Mouse (Mus musculus): ENCODE results near the gene Lats2. TPM values are rescaled to one million over a fixed set of nuclear protein-coding genes. Genes with fewer than 3 reads are reported as not detected.
"Not testable (repeated sequence)": the region's sequence is repeated elsewhere in the genome, so short reads cannot be mapped to it uniquely, and the experiment has no call there.

Gene Lats2
- polyA plus RNA-seq, 1 experiment, result 18.2 TPM

- H3K4me1 ChIP-seq (replicated peaks; ENCODE audit: control insufficient read depth, insufficient read depth, low read length), result peaks cover 4% of the 10 kb centered on the region
- DNase-seq, result no peak
- H3K36me3 ChIP-seq (ENCODE audit: control insufficient read depth, insufficient read depth, low read length), result no peaks in the 10 kb centered on the region
- H3K27me3 ChIP-seq (ENCODE audit: control insufficient read depth, insufficient read depth, low read length), result no peaks in the 10 kb centered on the region
- peak overlapping the region; percentile 35 for H3K27ac ChIP-seq (ENCODE audit: control insufficient read depth, insufficient read depth, low read length)
- TF ChIP-seq CTCF (IDR thresholded peaks at IDR 0.05; ENCODE audit: borderline replicate concordance, control insufficient read depth, extremely low read depth, insufficient read depth, low read length, poor library complexity), result no peak
- TF ChIP-seq POLR2A (IDR thresholded peaks at IDR 0.05; ENCODE audit: control insufficient read depth, extremely low read depth, insufficient read depth, low read length, poor library complexity), result no peak
- WGBS, result 0% methylated on average over 19 of the region's 19 CpGs
- peak overlapping the region; percentile 98 for H3K4me3 ChIP-seq (ENCODE audit: control insufficient read depth, insufficient read depth, low read length)
Observed at GRCm38 (mm10) chr14:57664311-57664821, 93.8 kb downstream of the Lats2 start.

- H3K4me3 ChIP-seq (ENCODE audit: control insufficient read depth, insufficient read depth, low read length), result no peak overlapping the region
- no peak overlapping the region for H3K27ac ChIP-seq (ENCODE audit: control insufficient read depth, insufficient read depth, low read length)
- no peaks in the 10 kb centered on the region for H3K27me3 ChIP-seq (ENCODE audit: control insufficient read depth, insufficient read depth, low read length)
- no peaks in the 10 kb centered on the region for H3K36me3 ChIP-seq (ENCODE audit: control insufficient read depth, insufficient read depth, low read length)
- TF ChIP-seq POLR2A (IDR thresholded peaks at IDR 0.05; ENCODE audit: control insufficient read depth, extremely low read depth, insufficient read depth, low read length, poor library complexity) (no peak), CTCF (IDR thresholded peaks at IDR 0.05; ENCODE audit: borderline replicate concordance, control insufficient read depth, extremely low read depth, insufficient read depth, low read length, poor library complexity) (no peak)
- 64% methylated on average over 1 of the region's 1 CpGs for WGBS
- no peak for DNase-seq
- peaks cover 4% of the 10 kb centered on the region for H3K4me1 ChIP-seq (replicated peaks; ENCODE audit: control insufficient read depth, insufficient read depth, low read length)
Observed at GRCm38 (mm10) chr14:57663630-57664029, 94.6 kb downstream of the Lats2 start.

GRCm38 (mm10) chr14:57658301-57658700 lies 99.9 kb downstream of the Lats2 start:
- 97% methylated on average over 4 of the region's 4 CpGs for WGBS
- H3K36me3 ChIP-seq (ENCODE audit: control insufficient read depth, insufficient read depth, low read length), result no peaks in the 10 kb centered on the region
- H3K4me1 ChIP-seq (replicated peaks; ENCODE audit: control insufficient read depth, insufficient read depth, low read length), result no peaks in the 10 kb centered on the region
- TF ChIP-seq POLR2A (IDR thresholded peaks at IDR 0.05; ENCODE audit: control insufficient read depth, extremely low read depth, insufficient read depth, low read length, poor library complexity), result no peak
- TF ChIP-seq CTCF (IDR thresholded peaks at IDR 0.05; ENCODE audit: borderline replicate concordance, control insufficient read depth, extremely low read depth, insufficient read depth, low read length, poor library complexity), result no peak
- DNase-seq, result no peak
- H3K4me3 ChIP-seq (ENCODE audit: control insufficient read depth, insufficient read depth, low read length), result no peak overlapping the region
- H3K27ac ChIP-seq (ENCODE audit: control insufficient read depth, insufficient read depth, low read length), result no peak overlapping the region
- H3K27me3 ChIP-seq (ENCODE audit: control insufficient read depth, insufficient read depth, low read length), result no peaks in the 10 kb centered on the region

- Histone ChIP-seq H3K4me1 (replicated peaks; ENCODE audit: control insufficient read depth, insufficient read depth, low read length) (no peaks in the 10 kb centered on the region), H3K27ac (ENCODE audit: control insufficient read depth, insufficient read depth, low read length) (no peak overlapping the region), H3K4me3 (ENCODE audit: control insufficient read depth, insufficient read depth, low read length) (no peak overlapping the region), H3K36me3 (ENCODE audit: control insufficient read depth, insufficient read depth, low read length) (no peaks in the 10 kb centered on the region), H3K27me3 (ENCODE audit: control insufficient read depth, insufficient read depth, low read length) (no peaks in the 10 kb centered on the region)
- no peak for DNase-seq
- WGBS, result 97% methylated on average over 2 of the region's 2 CpGs
- TF ChIP-seq CTCF (IDR thresholded peaks at IDR 0.05; ENCODE audit: borderline replicate concordance, control insufficient read depth, extremely low read depth, insufficient read depth, low read length, poor library complexity) (no peak), POLR2A (IDR thresholded peaks at IDR 0.05; ENCODE audit: control insufficient read depth, extremely low read depth, insufficient read depth, low read length, poor library complexity) (no peak)
Observed at GRCm38 (mm10) chr14:57657500-57657899, 100.7 kb downstream of the Lats2 start.

GRCm38 (mm10) chr14:57656519-57656918 lies 101.7 kb downstream of the Lats2 start:
- H3K27ac ChIP-seq (ENCODE audit: control insufficient read depth, insufficient read depth, low read length); H3K27me3 ChIP-seq (ENCODE audit: control insufficient read depth, insufficient read depth, low read length); H3K4me1 ChIP-seq (replicated peaks; ENCODE audit: control insufficient read depth, insufficient read depth, low read length); H3K36me3 ChIP-seq (ENCODE audit: control insufficient read depth, insufficient read depth, low read length); DNase-seq; H3K4me3 ChIP-seq (ENCODE audit: control insufficient read depth, insufficient read depth, low read length): not testable (repeated sequence)
- 94% methylated on average over 3 of the region's 3 CpGs for WGBS

GRCm38 (mm10) chr14:57649501-57649900 lies 108.7 kb downstream of the Lats2 start:
- TF ChIP-seq CTCF (IDR thresholded peaks at IDR 0.05; ENCODE audit: borderline replicate concordance, control insufficient read depth, extremely low read depth, insufficient read depth, low read length, poor library complexity) (no peak), POLR2A (IDR thresholded peaks at IDR 0.05; ENCODE audit: control insufficient read depth, extremely low read depth, insufficient read depth, low read length, poor library complexity) (no peak)
- no peak for DNase-seq

GRCm38 (mm10) chr14:57646155-57646554 lies 112.0 kb downstream of the Lats2 start:
- TF ChIP-seq CTCF (IDR thresholded peaks at IDR 0.05; ENCODE audit: borderline replicate concordance, control insufficient read depth, extremely low read depth, insufficient read depth, low read length, poor library complexity) (no peak), POLR2A (IDR thresholded peaks at IDR 0.05; ENCODE audit: control insufficient read depth, extremely low read depth, insufficient read depth, low read length, poor library complexity) (no peak)
- H3K4me1 ChIP-seq (replicated peaks; ENCODE audit: control insufficient read depth, insufficient read depth, low read length), result no peaks in the 10 kb centered on the region
- 0 out of 2 replicates have a peak, but pooled peaks cover 4% of the 10 kb centered on the region for H3K36me3 ChIP-seq (ENCODE audit: control insufficient read depth, insufficient read depth, low read length)
- no peak overlapping the region for H3K4me3 ChIP-seq (ENCODE audit: control insufficient read depth, insufficient read depth, low read length)
- WGBS, result 94% methylated on average over 4 of the region's 4 CpGs
- no peaks in the 10 kb centered on the region for H3K27me3 ChIP-seq (ENCODE audit: control insufficient read depth, insufficient read depth, low read length)
- H3K27ac ChIP-seq (ENCODE audit: control insufficient read depth, insufficient read depth, low read length), result no peak overlapping the region
- no peak for DNase-seq

More at GRCm38 (mm10) chr14:57649501-57649900, 108.7 kb downstream of the Lats2 start:
- no peaks in the 10 kb centered on the region for H3K27me3 ChIP-seq (ENCODE audit: control insufficient read depth, insufficient read depth, low read length)
- no peak overlapping the region for H3K4me3 ChIP-seq (ENCODE audit: control insufficient read depth, insufficient read depth, low read length)
- no peak overlapping the region for H3K27ac ChIP-seq (ENCODE audit: control insufficient read depth, insufficient read depth, low read length)
- H3K4me1 ChIP-seq (replicated peaks; ENCODE audit: control insufficient read depth, insufficient read depth, low read length), result no peaks in the 10 kb centered on the region
- no peaks in the 10 kb centered on the region for H3K36me3 ChIP-seq (ENCODE audit: control insufficient read depth, insufficient read depth, low read length)

Other genes with a start within 250 kb of the Lats2 start
- gene Il17d, start 233.6 kb downstream of the Lats2 start, polyA plus RNA-seq (2012; rRNA removed), result 3.1 and 4.3 TPM in 2 replicates
- 20.6 and 24.0 TPM in 2 replicates for gene Eef1akmt1, start 186.8 kb downstream of the Lats2 start, polyA plus RNA-seq (2012; rRNA removed)
- gene Xpo4, start 93.0 kb downstream of the Lats2 start, polyA plus RNA-seq (2012; rRNA removed), result 5.9 and 6.9 TPM in 2 replicates
- 0.23 TPM in 1 of 2 replicates, not detected in the other for gene Gm49361, start 12.3 kb downstream of the Lats2 start, polyA plus RNA-seq (2012; rRNA removed)
- 4.9 and 8.6 TPM in 2 replicates for gene Sap18, start 39.8 kb upstream of the Lats2 start, polyA plus RNA-seq (2012; rRNA removed)
- 5.9 and 8.3 TPM in 2 replicates for gene Ska3, start 67.8 kb upstream of the Lats2 start, polyA plus RNA-seq (2012; rRNA removed)
- 81.4 and 82.1 TPM in 2 replicates for gene Mrpl57, start 67.8 kb upstream of the Lats2 start, polyA plus RNA-seq (2012; rRNA removed)
- 11.0 and 12.4 TPM in 2 replicates for gene Zdhhc20, start 131.9 kb upstream of the Lats2 start, polyA plus RNA-seq (2012; rRNA removed)
- 16.6 and 20.5 TPM in 2 replicates for gene Micu2, start 240.9 kb upstream of the Lats2 start, polyA plus RNA-seq (2012; rRNA removed)